Mouse (Mus musculus): ENCODE data around the gene Syngr1.
A peak's percentile ranks its signal among the peaks of the same experiment; 100 is the strongest.

Gene Syngr1

DNA sequence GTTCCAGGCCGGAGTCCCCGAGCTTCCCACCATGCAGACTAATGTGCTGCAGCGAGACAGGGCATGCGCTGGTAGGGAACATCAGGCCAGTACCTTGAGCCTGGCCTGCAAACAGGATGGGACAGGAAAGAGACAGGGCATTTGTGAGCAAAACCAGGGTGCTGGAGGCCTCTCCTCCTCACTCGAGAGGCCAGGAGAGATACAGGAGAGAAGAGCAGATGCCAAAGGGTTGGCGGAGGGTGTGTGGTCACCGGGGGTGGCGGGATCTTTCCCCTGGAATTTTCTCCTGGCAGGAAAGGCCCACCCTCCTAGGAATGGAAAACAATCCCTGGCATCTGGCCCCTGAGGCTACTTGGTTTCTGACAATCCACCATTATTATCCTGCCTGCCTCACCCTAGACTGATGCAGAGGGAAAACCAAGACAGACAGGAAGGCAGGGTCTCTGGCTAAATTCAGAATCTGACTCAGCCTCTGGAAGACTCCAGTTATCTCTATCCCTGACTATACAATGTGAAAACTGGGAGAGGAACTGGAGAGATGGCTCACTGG, 21.0 kb upstream of the Syngr1 start:
- no peak for DNase-seq (ENCODE audit: low read depth, low spot score)

DNA sequence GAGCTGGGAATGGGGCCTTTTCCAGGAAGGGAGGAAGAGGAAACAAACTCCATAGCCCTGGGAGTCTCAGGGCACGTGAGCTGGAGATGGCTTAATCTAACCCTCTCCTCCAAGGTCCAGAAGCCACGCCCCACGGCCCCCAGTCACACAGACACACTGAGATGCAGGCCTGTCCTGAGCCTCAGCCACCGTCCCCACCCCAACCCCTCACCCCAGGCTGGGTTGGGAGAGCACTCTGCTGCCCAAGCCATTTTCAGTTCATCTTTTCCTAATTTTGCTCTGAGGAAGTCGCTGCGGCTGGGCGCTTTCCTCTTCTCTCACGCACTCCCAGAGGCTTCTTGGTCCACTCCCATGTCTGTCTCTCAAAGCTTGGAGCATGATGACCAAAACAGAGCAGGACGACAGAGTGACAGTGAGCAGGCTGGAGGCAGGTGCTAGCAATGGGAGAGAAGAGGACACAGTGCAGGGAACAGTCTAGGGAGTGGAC, 19.1 kb upstream of the Syngr1 start:
- no peak for DNase-seq (ENCODE audit: low read depth, low spot score)

DNA sequence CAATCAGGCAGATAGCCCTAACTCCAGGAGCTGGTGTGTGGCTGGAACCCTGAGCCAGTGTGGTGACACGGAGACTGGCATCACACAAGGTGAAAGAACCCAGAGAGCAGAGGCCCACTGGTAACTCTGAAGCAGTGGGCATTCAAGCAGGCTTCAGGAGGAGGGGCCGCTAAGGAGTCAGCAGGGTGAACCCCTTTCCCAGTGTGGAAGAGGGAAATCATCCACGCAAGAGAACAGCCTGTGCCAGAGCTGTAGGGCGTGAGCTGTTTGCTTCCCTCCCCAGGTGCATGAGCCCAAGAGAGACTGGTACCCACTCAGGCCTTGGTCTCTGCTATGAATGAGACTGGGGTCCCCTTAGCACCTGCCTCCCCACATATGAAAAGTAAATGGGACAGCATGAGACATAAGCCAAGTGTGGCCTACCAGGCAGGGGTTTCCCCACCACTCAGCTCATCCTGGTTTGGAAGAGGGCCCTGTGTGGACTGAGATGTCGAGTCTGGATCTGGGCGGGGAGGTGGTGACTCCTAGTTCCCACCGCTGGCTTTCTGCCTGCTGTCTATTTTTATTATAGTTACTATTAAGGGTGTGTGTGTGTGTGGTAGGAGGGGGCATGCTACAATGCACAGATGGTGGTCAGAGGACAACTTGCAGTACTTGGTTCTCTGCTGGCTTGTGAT, 18.4 kb upstream of the Syngr1 start:
- DNase-seq (ENCODE audit: low read depth, low spot score), result no peak

DNA sequence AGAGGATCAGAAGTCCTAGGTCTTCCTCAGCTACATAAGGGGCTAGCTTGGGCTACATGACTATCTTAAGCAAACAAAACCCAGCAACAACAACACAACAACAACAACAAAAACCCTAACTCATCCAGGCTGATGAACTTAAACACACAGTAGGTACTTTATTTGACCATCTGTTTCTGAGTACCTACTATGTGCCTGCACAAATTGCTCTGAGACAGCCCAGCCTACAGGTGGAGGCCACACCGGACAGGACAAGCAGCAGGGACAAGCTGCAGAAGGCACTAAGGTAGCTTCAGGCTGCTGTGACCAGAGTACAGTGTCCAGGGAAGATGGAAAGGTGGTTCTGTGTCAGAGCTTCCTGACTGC, 17.9 kb upstream of the Syngr1 start:
- no peak for DNase-seq (ENCODE audit: low read depth, low spot score)

GRCm38 (mm10) chr15:80074663-80075373, 16.3 kb upstream of the Syngr1 start:
- no peak for DNase-seq (ENCODE audit: low read depth, low spot score)

DNA sequence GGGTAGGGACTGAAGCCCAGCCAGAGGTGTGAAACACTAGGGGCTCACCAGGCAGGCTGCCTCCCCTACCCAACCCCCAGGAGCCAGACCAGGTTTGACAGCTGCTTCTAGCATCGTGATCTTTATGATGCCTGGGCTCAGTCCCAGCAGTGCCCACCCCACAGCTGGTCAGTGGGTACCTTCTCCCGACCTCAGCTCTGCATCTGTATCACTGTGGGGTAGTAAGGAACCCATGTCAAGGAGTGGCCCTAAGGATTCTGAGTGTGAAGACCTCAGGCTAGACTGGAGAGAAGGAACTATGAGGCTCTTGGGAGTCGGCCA, 15.8 kb upstream of the Syngr1 start:
- no peak for DNase-seq (ENCODE audit: low read depth, low spot score)

GRCm38 (mm10) chr15:80075733-80076337, 15.3 kb upstream of the Syngr1 start:
- DNase-seq (ENCODE audit: low read depth, low spot score), result no peak

- DNase-seq (ENCODE audit: low read depth, low spot score), result peak; percentile 91
These were observed 14.6 kb upstream of the Syngr1 start for GRCm38 (mm10) chr15:80076338-80077136.

DNA sequence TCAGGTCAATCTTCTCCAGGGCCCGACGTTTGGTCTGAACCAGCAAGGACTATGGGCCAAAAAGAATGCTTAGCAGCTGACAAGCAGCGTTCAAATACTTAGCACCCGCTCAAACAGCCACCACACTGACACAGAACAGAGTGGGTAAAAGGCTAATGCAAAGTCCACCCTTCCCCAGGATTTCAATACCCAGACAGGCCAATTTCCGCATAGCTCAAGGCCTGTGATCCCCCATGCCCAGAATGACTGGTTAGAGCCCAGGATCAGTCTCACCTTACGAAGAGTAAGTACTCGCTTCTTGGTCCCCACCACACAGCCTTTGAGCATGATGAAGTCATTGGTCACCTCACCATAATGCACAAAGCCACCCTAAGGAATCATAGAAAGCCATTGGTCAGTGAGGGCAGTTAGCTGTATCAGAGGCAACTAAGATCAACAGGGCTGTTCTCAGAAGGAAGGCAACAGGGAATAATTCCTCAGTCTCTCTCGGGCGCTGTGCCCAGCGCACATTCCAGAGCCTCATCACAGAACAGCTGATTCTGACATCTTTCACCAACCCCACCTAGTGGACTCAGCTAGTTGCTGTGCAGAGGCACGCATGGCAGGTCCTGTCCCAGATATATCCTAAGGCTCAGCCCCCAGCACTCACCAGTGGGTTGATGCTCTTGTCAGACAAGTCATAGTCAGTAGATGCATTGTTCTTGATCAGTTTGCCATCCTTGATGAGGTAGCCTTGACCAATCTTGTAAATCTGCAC, 12.9 kb upstream of the Syngr1 start:
- no peak for DNase-seq (ENCODE audit: low read depth, low spot score)

GRCm38 (mm10) chr15:80079129-80079668, 11.9 kb upstream of the Syngr1 start:
- DNase-seq (ENCODE audit: low read depth, low spot score), result no peak

GRCm38 (mm10) chr15:80079954-80080353, 11.2 kb upstream of the Syngr1 start:
- no peak for DNase-seq (ENCODE audit: low read depth, low spot score)

- DNase-seq (ENCODE audit: low read depth, low spot score), result no peak
These were observed 10.2 kb upstream of the Syngr1 start for GRCm38 (mm10) chr15:80080711-80081615.

- DNase-seq (ENCODE audit: low read depth, low spot score), result no peak
These were observed 9.2 kb upstream of the Syngr1 start for GRCm38 (mm10) chr15:80081801-80082546.

- DNase-seq (ENCODE audit: low read depth, low spot score), result no peak
These were observed 8.4 kb upstream of the Syngr1 start for GRCm38 (mm10) chr15:80082661-80083275.

GRCm38 (mm10) chr15:80083276-80083731, 7.8 kb upstream of the Syngr1 start:
- peak; percentile 95 for DNase-seq (ENCODE audit: low read depth, low spot score)

DNA sequence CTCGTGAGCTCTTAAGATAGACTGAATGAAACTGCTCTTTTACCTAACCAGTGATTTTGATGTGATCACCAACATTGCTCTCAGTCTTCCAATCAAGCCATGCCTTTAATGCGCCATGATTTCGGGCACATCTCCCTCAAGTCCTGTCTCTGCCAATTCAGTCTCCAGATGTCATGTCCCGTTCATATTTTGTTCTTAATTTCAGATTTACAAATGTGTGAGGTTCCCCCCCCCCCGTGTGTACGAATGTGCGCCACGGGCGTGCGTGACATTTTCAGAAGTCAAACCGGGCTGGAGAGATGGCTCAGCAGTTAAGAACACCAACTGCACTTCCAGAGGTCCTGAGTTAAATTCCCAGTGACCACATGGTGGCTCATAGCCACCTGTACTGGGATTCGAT, 7.4 kb upstream of the Syngr1 start:
- no peak for DNase-seq (ENCODE audit: low read depth, low spot score)

DNA sequence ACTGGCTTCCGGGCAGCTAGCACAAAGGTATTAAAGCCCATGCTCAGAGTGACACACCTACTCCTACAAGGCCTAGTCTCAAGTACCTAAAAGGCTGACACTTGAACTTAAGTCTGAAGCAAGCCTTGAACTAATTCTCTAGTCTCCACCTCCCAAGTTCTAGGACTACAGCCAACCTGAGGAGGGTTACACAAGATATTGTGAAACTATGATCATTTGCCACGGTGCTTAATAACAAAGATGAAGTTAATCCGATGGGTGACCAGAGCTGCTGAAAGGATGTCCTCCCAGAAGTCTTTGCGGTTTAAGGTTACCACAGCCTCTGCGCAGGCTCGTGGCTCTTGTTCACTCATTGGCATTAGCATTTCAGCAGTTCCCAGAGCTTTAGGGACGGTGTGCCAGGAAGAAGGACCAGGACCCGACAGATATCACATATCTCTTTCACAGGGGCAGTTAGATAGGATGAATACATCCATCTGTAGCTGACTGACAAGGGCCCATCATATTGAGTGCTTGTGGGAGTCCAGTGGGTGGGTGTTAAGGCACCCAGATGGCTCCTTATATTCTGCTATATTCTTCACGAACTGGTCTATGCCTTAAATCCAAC, 3.6 kb upstream of the Syngr1 start:
- DNase-seq (ENCODE audit: low read depth, low spot score), result no peak

- no peak for DNase-seq (ENCODE audit: low read depth, low spot score)
These were observed 2.5 kb upstream of the Syngr1 start for GRCm38 (mm10) chr15:80088637-80089036.
